Mouse (Mus musculus): ENCODE measurements around the gene Wnk1. TPM values are rescaled to one million over a fixed set of nuclear protein-coding genes. Genes with fewer than 3 reads are reported as not detected.

The Wnk1 gene
- polyA plus RNA-seq, 1 experiment from 2014 or later = 55.2 TPM

- H3K27me3 ChIP-seq (replicated peaks; ENCODE audit: control insufficient read depth, insufficient read depth, low read length) = no peaks in the 10 kb centered on the region
- H3K9me3 ChIP-seq (ENCODE audit: control insufficient read depth, low read length) = no peaks in the 10 kb centered on the region
- no peak for DNase-seq (ENCODE audit: low spot score)
- 77% methylated on average over 6 of the region's 6 CpGs for WGBS
- H3K4me1 ChIP-seq (replicated peaks; ENCODE audit: control insufficient read depth, insufficient read depth, low read length) = no peaks in the 10 kb centered on the region
- no peak overlapping the region for H3K9ac ChIP-seq (ENCODE audit: low read depth, low read length)
- no peak overlapping the region for H3K4me2 ChIP-seq
- no peak overlapping the region for H3K27ac ChIP-seq (ENCODE audit: low read depth, low read length)
- H3K36me3 ChIP-seq (ENCODE audit: control insufficient read depth, insufficient read depth, low read length) = no peaks in the 10 kb centered on the region
- no peak for ATAC-seq (replicated peaks; ENCODE audit: low FRiP score)
- no peak overlapping the region for H3K4me3 ChIP-seq (ENCODE audit: low read depth, low read length)
These were observed 15.9 kb upstream of the Wnk1 start for GRCm38 (mm10) chr6:120054412-120054811.

GRCm38 (mm10) chr6:120047705-120048292, 9.3 kb upstream of the Wnk1 start:
- Histone ChIP-seq H3K4me3 (ENCODE audit: low read depth, low read length) (no peak overlapping the region), H3K4me2 (no peak overlapping the region), H3K9ac (ENCODE audit: low read depth, low read length) (no peak overlapping the region), H3K36me3 (ENCODE audit: control insufficient read depth, insufficient read depth, low read length) (no peaks in the 10 kb centered on the region), H3K4me1 (replicated peaks; ENCODE audit: control insufficient read depth, insufficient read depth, low read length) (no peaks in the 10 kb centered on the region), H3K9me3 (ENCODE audit: control insufficient read depth, low read length) (no peaks in the 10 kb centered on the region), H3K27ac (ENCODE audit: low read depth, low read length) (no peak overlapping the region), H3K27me3 (replicated peaks; ENCODE audit: control insufficient read depth, insufficient read depth, low read length) (no peaks in the 10 kb centered on the region)
- no peak for ATAC-seq (replicated peaks; ENCODE audit: low FRiP score)
- DNase-seq (ENCODE audit: low spot score) = no peak
- 60% methylated on average over 7 of the region's 7 CpGs for WGBS

GRCm38 (mm10) chr6:120045406-120045805, 6.9 kb upstream of the Wnk1 start:
- Histone ChIP-seq H3K9me3 (ENCODE audit: control insufficient read depth, low read length) (no peaks in the 10 kb centered on the region), H3K9ac (ENCODE audit: low read depth, low read length) (no peak overlapping the region), H3K27ac (ENCODE audit: low read depth, low read length) (no peak overlapping the region), H3K36me3 (ENCODE audit: control insufficient read depth, insufficient read depth, low read length) (no peaks in the 10 kb centered on the region), H3K27me3 (replicated peaks; ENCODE audit: control insufficient read depth, insufficient read depth, low read length) (no peaks in the 10 kb centered on the region), H3K4me3 (ENCODE audit: low read depth, low read length) (no peak overlapping the region), H3K4me1 (replicated peaks; ENCODE audit: control insufficient read depth, insufficient read depth, low read length) (no peaks in the 10 kb centered on the region), H3K4me2 (no peak overlapping the region)
- WGBS = 84% methylated on average over 4 of the region's 4 CpGs
- ATAC-seq (replicated peaks; ENCODE audit: low FRiP score) (no peak), DNase-seq (ENCODE audit: low spot score) (no peak)

- H3K9me3 ChIP-seq (ENCODE audit: control insufficient read depth, low read length) = no peaks in the 10 kb centered on the region
- H3K36me3 ChIP-seq (ENCODE audit: control insufficient read depth, insufficient read depth, low read length) = no peaks in the 10 kb centered on the region
- H3K27ac ChIP-seq (ENCODE audit: low read depth, low read length) = no peak overlapping the region
- H3K4me1 ChIP-seq (replicated peaks; ENCODE audit: control insufficient read depth, insufficient read depth, low read length) = no peaks in the 10 kb centered on the region
- H3K9ac ChIP-seq (ENCODE audit: low read depth, low read length) = no peak overlapping the region
- no peaks in the 10 kb centered on the region for H3K27me3 ChIP-seq (replicated peaks; ENCODE audit: control insufficient read depth, insufficient read depth, low read length)
- H3K4me3 ChIP-seq (ENCODE audit: low read depth, low read length) = no peak overlapping the region
- DNase-seq (ENCODE audit: low spot score) (no peak), ATAC-seq (replicated peaks; ENCODE audit: low FRiP score) (no peak)
- 53% methylated on average over 1 of the region's 1 CpGs for WGBS
- H3K4me2 ChIP-seq = no peak overlapping the region
These were observed 4.3 kb upstream of the Wnk1 start for GRCm38 (mm10) chr6:120042632-120043220.

GRCm38 (mm10) chr6:120040557-120040857, 2.0 kb upstream of the Wnk1 start:
- Histone ChIP-seq H3K27me3 (replicated peaks; ENCODE audit: control insufficient read depth, insufficient read depth, low read length) (no peaks in the 10 kb centered on the region), H3K4me2 (no peak overlapping the region), H3K4me1 (replicated peaks; ENCODE audit: control insufficient read depth, insufficient read depth, low read length) (peaks cover 8% of the 10 kb centered on the region), H3K9ac (ENCODE audit: low read depth, low read length) (no peak overlapping the region), H3K9me3 (ENCODE audit: control insufficient read depth, low read length) (no peaks in the 10 kb centered on the region), H3K4me3 (ENCODE audit: low read depth, low read length) (no peak overlapping the region), H3K27ac (ENCODE audit: low read depth, low read length) (no peak overlapping the region), H3K36me3 (ENCODE audit: control insufficient read depth, insufficient read depth, low read length) (no peaks in the 10 kb centered on the region)
- no peak for DNase-seq (ENCODE audit: low spot score)
- ATAC-seq (replicated peaks; ENCODE audit: low FRiP score) = no peak
- WGBS = 94% methylated on average over 4 of the region's 4 CpGs

GRCm38 (mm10) chr6:120039668-120040556, 1.4 kb upstream of the Wnk1 start:
- Histone ChIP-seq H3K4me3 (ENCODE audit: low read depth, low read length) (peak overlapping the region; percentile 94), H3K27ac (ENCODE audit: low read depth, low read length) (peak overlapping the region; percentile 94), H3K9me3 (ENCODE audit: control insufficient read depth, low read length) (no peaks in the 10 kb centered on the region), H3K4me1 (replicated peaks; ENCODE audit: control insufficient read depth, insufficient read depth, low read length) (peaks cover 8% of the 10 kb centered on the region), H3K36me3 (ENCODE audit: control insufficient read depth, insufficient read depth, low read length) (no peaks in the 10 kb centered on the region), H3K9ac (ENCODE audit: low read depth, low read length) (peak overlapping the region; percentile 67), H3K27me3 (replicated peaks; ENCODE audit: control insufficient read depth, insufficient read depth, low read length) (no peaks in the 10 kb centered on the region), H3K4me2 (peak overlapping the region; percentile 99)
- 1% methylated on average over 24 of the region's 24 CpGs for WGBS
- peak; percentile 74 for DNase-seq (ENCODE audit: low spot score)
- ATAC-seq (replicated peaks; ENCODE audit: low FRiP score) = peak; percentile 47

GRCm38 (mm10) chr6:120039256-120039563, 738 bp upstream of the Wnk1 start:
- peak overlapping the region; percentile 94 for H3K4me3 ChIP-seq (ENCODE audit: low read depth, low read length)
- no peaks in the 10 kb centered on the region for H3K27me3 ChIP-seq (replicated peaks; ENCODE audit: control insufficient read depth, insufficient read depth, low read length)
- no peaks in the 10 kb centered on the region for H3K9me3 ChIP-seq (ENCODE audit: control insufficient read depth, low read length)
- peak overlapping the region; percentile 94 for H3K27ac ChIP-seq (ENCODE audit: low read depth, low read length)
- H3K4me1 ChIP-seq (replicated peaks; ENCODE audit: control insufficient read depth, insufficient read depth, low read length) = peaks cover 12% of the 10 kb centered on the region
- peak overlapping the region; percentile 67 for H3K9ac ChIP-seq (ENCODE audit: low read depth, low read length)
- WGBS = 0% methylated on average over 9 of the region's 9 CpGs
- DNase-seq (ENCODE audit: low spot score) (peak; percentile 53), ATAC-seq (replicated peaks; ENCODE audit: low FRiP score) (0 out of 2 replicates have a peak, but pooled peaks have one; percentile 18)
- H3K4me2 ChIP-seq = peak overlapping the region; percentile 99
- no peaks in the 10 kb centered on the region for H3K36me3 ChIP-seq (ENCODE audit: control insufficient read depth, insufficient read depth, low read length)

- Histone ChIP-seq H3K4me2 (peak overlapping the region; percentile 99), H3K27me3 (replicated peaks; ENCODE audit: control insufficient read depth, insufficient read depth, low read length) (no peaks in the 10 kb centered on the region), H3K9ac (ENCODE audit: low read depth, low read length) (peak overlapping the region; percentile 81), H3K4me1 (replicated peaks; ENCODE audit: control insufficient read depth, insufficient read depth, low read length) (peaks cover 12% of the 10 kb centered on the region), H3K27ac (ENCODE audit: low read depth, low read length) (peak overlapping the region; percentile 94), H3K9me3 (ENCODE audit: control insufficient read depth, low read length) (no peaks in the 10 kb centered on the region), H3K36me3 (ENCODE audit: control insufficient read depth, insufficient read depth, low read length) (peaks cover 4% of the 10 kb centered on the region; the same call in 1 of the 2 replicates), H3K4me3 (ENCODE audit: low read depth, low read length) (peak overlapping the region; percentile 94)
- DNase-seq (ENCODE audit: low spot score) = peak; percentile 91
- ATAC-seq (replicated peaks; ENCODE audit: low FRiP score) = peak; percentile 84
- 2% methylated on average over 80 of the region's 85 CpGs for WGBS
These were observed 671 bp downstream of the Wnk1 start for GRCm38 (mm10) chr6:120037636-120038365.
